Mouse (Mus musculus) neural tube, embryonic 10.5 days (tissue): ENCODE measurements around the gene Ano2.

ENCODE experiments used
- DNase-seq: peaks from one replicate; pipeline ENCODE4 v3.0.0-alpha.2; 2017; ENCODE audit warnings: low spot score; ENCODE audit errors: extremely low spot score

Ano2 gene

DNA sequence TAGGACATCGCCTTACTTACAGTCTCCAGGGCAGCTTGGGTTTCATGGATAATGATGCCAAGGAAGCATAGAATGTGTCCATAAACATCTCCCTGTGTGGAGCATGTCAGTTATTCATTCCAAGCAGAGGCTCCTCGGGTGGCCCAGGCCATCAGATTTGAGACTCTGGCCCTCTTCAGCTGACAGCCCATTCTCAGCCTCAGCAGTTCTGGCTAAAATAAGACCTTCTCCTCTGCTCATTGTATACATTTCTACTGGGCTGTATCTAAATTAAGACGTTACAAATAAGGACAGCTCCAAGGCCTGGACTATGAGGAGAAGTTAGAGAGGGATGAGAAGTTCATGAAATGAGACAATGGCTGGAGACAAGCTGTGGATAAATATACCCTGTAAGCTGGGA is 204.1 kb downstream of the Ano2 start:
- peak; percentile 8 for DNase-seq

DNA sequence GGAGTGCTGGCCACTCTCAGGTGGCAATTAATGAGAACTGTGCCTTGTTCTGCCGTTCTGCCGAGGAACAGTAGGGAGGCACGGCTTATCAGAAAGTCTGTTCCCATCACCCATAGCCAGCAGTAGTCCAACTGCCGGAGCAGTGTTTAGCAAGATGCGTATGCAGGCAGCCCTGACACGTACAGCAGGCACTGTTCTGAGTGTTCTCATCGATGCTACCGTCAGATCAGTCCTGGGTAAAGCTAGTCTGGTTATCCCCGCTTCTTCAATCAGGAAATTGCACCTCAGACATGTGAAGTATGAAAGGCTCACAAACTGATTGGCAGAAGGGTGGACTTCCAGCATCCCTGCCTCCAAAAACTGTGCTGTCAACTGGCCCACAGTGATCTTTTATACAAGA is 224.2 kb downstream of the Ano2 start:
- DNase-seq = no peak

DNA sequence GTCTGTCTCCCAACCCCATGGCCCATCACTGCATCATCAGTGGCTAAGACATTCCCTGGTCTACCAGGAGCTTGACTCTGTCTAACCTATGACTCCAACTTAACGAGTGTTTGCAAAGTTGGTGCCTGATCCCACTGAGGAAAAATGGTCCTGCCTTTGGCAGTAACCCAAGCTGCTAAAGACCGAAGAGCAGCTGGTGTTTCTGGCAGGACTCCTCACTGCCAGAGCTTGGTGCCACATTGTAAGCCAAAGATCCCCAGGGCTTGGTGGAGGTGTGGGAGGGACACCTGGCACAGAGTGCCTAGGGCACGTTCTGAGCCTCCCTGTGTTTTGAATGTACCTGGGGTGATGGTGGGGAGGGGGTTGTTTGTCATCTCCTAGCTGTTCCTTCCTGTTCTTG is 232.5 kb downstream of the Ano2 start:
- DNase-seq = no peak

DNA sequence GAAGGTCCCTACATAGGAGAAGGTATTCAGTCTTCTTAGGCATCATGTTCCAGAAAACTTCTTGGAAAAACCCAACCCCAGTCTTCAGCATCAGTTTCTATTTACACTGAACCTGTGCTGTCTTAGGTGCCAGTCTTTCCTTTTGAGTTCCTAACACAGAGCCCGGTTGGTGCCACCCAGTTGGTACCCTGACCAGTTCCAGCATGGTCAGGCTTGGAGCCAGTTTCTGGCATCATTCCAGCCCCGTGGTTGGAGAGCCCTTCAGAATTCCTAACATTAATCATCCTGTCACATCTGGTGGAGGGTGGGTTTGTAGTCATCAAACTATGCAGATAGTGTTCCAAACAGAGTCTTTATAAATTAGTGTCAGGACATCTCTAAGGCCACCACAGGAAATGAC is 234.8 kb downstream of the Ano2 start:
- DNase-seq = no peak

DNA sequence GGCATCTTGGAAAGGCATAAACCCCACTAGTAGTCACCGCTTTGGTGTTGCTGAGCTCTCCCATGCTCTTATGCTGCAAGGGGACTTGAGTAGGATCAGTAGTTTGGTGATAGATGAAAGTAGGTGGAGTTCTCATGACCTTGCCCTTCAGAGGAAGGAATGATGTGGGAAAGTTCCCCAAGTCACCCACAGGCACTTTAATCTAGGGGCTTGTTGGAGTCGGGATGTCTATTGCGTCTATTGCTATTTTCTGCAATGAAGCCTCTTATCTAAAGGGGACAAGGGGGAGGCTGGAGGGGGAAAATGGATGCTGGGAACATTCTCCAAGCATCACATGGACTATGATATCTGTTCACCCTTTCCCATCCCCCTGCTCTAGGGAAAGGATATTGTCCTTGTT is 235.6 kb downstream of the Ano2 start:
- no peak for DNase-seq

DNA sequence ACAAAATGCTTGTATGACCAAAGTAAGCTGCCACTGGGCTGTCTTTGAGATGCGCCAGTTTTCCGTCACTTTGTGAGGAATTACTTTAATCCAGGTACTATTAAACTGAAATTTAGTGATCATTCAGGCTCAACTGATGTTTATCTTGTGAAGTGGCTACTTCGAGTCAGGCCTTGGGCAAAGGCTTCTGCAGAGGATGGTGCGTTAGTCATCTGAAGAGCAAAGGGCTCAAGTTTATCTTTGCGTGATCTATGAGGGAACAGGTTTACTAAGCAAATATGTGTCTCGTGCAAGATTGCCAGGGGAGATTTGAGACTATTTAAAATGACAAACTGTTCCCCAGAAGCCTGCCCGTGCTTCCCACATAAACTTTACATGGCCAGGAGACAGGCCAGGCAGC is 241.7 kb downstream of the Ano2 start:
- DNase-seq = no peak

DNA sequence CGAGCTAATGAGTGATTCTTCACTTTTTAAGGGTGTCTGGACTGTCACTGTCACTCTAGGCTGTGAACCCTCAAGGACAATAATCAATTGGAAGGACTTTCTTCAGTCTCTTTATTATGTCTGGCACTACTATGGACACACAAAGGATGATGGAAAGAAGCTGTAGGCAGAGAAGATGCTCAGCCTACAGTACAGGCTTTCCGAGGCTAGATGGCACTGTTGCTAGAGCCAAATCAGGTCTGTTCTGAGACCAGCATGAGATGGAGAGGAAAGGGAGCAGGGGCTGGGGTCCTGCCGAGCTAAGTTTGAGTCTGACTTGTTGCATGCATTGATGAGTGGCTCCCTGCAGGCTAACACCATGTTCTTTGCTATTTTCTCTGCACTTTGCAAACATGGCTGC is 264.7 kb downstream of the Ano2 start:
- DNase-seq = peak; percentile 47

DNA sequence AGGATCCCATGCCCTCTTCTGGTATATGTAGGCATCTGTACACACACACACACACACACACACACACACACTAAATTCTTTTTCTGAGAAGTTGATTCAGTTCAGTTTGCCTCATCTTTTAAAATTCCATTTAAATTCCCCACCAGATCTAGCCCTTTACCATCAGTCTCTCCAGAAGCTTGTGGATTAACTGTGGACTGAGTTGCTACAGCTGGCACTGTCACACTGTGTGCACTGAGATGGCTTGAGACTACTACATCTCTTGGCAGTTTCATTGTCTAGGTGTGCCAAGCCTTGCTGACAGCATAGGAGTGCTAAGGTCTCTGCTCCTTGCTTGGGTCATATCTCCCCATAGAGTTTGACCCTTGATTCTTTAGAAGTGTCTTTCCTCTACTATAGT is 283.3 kb downstream of the Ano2 start:
- DNase-seq = no peak

DNA sequence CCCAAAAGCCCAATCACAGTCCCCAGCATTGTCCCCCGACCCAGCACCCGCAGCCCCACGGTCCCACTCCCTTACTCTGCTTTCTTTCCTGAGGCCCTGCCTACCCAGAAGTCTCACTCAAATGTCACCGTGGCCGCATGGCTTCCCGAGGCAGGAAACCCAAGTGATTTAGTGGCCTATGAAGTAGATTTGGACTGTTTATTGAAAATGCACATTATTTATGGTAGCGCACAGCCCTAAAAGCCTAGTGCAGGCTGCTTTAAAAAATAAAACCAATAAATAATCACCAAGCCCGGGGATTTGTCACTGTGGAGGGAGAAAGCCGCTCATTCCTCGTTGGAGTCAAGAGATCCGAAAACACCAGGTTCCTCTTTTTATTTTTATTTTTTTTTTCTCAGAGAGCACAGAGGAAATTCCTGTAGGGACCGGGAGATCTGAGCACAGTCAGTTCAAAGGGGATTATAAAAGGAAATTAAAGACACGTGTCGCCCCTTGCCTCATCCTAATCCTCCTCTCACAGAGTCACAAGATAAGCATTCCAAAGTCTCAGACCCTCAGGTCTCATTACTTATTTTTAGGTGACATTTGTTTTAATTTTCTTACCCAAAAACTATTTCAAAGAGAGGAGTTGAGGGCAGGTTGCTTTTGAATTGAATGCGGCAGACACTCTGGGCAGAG is 285.7 kb downstream of the Ano2 start:
- no peak for DNase-seq

DNA sequence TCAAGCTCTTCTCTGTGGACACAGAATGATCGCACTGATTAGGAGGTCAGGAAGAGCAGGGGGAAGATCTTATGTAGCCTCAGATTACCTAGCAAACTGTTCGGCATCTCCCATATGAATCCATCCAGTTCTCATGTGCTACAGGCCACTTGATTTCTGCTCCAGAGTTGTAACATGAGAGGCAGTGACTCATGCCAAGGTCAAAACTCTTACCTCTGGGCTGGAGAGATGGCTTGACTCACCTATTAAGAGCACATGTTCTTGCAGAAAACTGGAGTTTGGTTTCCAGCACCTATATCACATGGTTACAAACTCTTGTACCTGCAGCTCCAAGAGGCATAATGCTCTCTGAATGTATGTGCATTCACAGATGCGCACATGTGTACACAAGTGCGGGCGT is 289.4 kb downstream of the Ano2 start:
- no peak for DNase-seq

DNA sequence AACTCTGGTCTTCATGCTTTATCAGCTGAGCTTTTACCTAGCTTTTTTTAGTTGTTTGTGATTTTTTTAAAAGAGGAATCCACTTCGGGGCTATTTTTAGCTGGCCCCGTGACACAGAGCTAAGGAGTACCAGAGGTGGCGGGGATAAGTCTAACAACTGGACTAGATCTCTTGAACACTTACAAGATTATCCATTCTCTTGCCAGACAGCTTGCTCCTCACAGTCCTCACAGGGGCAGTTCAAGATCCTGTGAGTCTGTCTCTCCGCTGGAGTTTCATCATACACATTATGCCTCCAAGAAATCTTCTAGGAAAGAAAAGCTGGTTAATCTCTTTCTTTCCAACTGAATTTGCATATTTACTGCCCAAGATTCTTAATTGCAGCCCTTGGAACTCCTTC is 293.8 kb downstream of the Ano2 start:
- no peak for DNase-seq

DNA sequence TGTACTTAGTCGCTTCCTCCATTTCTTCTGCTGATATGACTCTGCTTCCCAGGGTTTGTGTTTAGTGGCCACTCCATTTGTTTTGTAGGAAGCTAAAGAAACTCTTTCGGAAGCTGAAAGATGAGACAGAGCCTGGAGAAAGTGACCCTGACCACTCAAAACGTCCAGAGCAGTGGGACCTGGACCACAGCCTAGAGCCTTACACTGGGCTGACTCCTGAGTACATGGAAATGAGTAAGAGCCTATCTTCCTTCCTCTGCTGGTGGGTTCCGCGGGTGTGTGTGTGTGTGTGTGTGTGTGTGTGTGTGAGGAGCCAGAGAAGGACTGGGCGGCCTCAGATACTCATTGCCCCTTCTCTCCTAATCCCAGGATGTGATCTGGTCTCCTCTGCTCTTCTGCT is 302.5 kb downstream of the Ano2 start:
- DNase-seq = no peak

DNA sequence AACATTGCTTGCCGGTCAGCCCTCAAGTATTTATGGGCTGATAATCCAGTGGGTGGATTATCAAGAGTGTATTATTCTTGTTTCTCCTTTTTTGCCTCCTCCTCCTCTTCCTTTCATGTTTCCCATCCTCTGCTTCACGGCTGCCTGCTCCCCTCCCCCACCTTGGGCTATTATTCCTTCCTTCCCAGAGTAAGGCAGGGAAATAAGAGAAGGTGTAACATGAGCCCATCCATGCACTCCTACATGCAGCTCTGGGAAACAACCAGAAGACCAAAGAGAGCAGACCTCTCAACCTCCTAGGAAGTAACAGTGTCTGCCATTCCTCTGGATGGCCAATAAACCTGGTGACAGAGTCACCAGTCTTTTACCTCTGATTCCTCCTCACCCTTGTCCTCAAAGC is 311.6 kb downstream of the Ano2 start:
- peak; percentile 36 for DNase-seq

DNA sequence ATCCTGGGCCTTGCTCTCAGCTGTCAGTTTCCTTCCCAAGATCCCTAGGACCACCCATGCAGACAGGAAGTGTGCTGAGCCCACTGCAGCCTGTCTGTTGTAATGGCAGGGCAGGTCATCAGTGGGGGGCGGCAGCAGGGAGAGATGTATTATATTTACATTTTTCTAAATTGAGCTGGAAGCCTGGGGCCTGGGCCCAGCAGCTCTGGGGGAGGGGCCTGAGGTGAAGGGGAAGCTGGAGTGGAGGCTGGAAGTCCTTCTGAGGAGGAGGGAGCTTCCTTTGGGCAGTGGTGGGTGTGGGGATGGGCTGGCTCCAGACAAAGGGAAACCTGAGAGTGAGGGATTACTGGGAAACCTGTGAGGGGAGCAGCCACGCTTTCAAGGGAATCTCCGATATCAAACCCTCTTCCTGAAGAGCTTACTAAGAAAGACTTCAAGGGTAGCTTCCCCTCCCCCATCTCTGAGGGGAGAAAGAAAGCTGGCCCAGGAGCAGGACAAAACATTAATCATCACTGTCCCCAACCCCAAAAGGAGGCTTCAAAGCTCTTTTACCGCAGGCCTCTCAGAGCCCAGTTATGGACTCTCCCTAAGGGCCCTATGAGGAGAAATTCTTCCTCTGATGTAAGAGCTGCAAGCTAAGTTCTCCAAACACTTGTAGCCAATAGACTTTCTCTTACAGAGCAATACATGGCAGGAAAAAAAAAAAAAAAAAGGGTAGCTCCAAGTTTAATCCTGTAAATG is 313.0 kb downstream of the Ano2 start:
- peak; percentile 76 for DNase-seq

DNA sequence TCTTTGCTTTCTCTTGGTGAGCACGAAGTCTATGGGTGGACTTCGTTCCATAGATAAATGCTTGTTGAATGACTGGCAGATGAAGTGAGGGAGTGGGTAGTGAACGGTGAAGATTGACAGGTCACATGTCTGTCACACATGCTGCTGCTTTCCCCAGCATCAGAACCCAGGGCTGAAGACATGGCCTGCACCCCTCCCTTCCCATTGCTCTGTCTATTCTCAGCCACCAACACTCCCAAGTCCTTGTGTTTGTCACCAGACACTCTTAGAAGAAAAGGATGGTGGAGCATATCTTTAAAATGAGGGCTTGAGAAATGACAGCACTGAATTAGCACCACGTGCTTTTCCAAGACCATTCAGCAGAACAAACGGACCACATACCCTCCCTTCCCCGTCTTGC is 316.4 kb downstream of the Ano2 start:
- no peak for DNase-seq

DNA sequence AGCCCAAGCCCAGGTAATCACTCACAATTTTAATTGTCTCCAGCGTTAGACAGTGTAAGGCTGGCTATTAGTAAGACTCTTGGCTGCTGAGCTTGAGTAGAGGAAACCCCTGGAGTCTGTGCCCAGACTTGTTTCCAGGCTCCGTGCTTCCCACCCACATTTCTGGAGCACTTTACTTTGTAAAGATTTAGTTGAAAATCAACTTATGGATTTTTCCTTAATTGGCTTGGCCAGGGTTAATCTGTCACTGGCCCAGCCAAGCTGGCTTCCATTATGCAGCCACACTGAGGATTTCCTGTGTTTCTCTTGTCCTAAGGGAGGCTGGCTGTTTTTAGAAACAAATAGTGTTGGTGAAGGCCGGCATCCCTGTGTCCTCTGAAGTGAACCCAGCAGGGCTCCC is 318.9 kb downstream of the Ano2 start:
- no peak for DNase-seq

DNA sequence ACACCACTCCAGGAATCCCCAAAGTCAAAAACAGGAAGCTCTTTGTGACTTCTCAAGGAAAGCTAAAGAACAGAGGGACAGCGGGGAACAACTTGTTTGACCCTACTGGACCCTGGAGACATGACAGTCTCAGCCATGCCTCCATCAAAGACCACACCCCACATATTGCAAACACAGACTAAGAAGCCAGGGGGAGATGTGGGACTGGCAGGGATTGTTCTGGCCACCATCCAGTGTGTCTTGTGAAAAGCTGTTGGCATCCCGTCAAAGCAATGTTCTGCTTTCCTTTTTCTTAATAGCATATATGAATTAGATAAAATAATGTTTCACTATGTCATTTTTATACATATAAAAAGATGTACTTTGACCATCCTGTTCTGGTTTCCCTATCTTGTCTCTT is 326.8 kb downstream of the Ano2 start:
- DNase-seq = no peak

DNA sequence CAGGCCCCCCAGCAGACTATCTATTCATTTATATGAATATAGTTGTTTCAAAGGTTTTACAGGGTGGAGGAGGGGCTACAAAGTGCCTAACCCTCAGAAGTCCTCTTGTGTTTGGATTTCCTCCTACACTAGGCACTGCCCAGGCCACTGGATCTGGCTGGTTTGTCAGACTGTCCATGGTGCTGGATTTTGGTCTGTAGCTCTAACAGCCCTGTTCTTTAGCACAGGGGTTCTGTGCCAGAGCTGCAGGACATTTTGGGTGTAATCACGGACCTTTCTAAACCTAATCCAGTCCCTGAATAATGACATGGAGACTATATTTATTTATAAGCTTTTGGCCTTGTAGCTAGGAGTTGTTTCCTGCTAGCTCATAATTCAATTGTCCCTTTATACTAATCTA is 328.2 kb downstream of the Ano2 start:
- DNase-seq = no peak

DNA sequence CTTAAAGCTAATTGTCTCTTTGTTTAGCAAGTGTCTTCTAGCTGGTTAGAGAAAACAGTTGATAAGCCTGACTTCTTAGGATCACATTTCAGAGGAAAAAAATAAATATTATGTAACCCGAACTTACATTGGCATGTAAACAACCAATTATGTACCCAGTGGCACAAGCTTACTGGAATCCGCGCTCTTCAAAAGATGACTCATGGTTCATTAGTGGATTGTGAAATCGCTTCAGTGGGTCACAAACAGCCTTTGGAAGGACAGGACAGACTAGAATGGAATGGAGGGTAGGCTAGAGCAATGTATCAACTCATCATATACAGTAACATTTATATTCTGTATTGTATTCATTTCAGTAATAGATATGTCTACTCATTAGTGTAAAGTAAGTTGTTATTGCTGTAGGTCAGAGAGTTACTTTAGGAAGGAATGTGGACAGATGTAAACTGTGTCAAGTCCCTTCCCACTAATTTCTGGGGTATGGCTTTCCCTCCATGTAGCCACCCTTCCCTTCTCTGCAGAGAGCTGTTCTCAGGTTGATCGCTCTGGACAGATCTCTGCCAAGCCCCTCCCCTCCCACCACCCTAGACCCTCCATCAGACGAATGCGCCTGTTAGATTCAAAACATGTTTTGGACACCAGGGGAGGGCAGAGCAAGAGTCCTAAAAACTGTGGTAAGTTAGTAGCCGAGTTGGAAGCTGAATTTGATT is 343.6 kb downstream of the Ano2 start:
- DNase-seq = no peak

DNA sequence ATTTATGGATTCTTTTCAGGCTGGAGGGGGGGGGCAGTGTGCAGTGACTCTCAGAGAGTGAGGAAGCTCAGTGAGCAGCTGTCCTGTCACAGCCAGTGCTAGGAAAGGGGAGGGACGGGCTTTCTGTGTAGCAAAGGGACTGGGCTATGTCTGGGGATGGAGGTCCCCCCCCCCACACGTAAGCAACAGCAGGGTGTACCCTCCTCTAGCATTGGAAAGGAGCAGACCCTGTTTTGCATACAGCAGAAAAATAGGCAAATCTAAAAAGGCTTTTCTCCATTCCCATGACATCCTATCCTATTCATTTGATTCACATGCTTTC is 344.1 kb downstream of the Ano2 start:
- DNase-seq = no peak

DNA sequence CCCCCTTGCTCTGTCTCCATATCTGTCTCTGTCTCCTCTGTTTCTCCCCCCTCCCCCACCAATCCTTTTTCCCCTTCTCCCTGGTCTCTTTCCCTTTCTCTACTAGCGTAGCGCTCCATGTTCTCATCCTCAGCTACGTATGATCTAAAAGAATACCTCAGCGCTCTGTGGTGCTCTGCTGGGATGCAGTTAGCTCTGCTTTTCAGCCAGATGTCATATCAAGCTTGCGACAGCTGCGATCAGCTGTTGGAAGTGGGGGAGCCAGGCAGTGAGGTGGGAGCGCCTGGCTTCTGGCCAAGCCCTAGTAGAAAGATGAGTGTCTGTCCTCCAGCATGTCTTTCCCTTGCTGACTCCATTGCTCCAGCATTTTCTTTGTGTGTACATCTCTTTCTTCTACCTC is 344.5 kb downstream of the Ano2 start:
- DNase-seq = no peak

DNA sequence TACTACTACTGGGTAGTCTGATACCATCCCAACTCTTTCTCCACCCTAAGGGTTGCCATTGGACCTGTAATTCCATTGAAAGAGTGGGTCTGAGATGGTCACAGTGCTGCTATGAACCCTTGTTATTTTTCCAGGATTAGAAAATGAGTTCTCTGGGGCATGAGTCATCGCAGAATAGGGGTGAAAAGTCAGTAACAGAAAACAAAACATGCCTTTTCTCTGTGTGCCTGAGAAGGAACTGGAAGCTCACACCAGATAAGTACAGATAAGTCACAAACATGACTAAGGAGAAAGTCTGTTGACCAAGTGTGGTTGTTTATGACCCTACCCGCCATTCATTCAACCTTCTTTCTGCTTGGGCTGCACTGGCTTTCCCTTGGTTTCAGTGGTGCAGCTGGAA is 345.4 kb downstream of the Ano2 start:
- no peak for DNase-seq

DNA sequence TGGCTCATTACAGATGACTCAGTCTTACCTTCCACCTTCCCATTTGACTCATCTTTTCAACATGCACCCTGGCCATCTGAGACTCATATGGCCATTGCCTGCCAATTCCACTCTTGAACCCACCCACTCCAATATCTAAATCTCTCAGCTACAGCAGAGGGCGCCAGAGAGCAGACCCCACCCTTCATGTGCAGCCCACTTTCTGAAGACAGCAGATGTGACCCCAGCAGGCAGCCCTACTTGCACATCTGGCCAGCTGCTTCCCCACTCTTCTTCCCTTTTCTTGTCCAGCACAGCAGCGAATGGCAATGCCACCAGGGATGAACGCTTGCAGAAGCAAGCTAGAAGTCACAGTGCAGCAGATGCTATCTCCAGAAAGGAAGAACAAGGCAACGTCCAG is 355.7 kb downstream of the Ano2 start:
- peak; percentile 60 for DNase-seq
